Mouse (Mus musculus): Measurements from ENCODE around the gene Gm28048. TPM values are rescaled to one million over a fixed set of nuclear protein-coding genes. Genes with fewer than 3 reads are reported as not detected.

Gene Gm28048
- total RNA-seq, 2 experiments from 2014 or later: 1.7 to 2.3 TPM

GRCm38 (mm10) chr11:22891876-22892275, 90.0 kb downstream of the Gm28048 start:
- DNase-seq (ENCODE audit: low spot score): no peak

GRCm38 (mm10) chr11:22891242-22891641, 90.6 kb downstream of the Gm28048 start:
- no peak for DNase-seq (ENCODE audit: low spot score)

- DNase-seq (ENCODE audit: low spot score): no peak
Measured at GRCm38 (mm10) chr11:22889224-22889623, 92.7 kb downstream of the Gm28048 start.

DNA sequence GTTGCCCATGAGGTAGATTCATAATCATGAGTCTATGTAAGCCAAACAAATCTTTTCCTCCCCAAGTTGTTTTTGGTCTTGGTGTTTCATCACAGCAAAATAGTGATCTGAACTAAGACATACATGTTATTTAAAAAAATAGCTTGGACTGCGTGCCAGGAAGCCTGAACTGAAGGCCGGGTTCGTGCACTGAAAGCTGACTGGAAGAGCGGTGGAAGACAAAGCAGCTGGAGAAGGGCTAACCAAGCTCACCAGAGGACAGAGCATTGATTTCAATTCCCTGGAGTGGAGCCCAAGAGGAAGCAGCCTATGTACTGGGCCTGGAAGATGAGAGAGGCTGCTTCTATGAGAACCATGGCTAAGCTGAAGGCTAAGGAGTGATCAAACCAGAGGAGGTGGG, 94.9 kb downstream of the Gm28048 start:
- DNase-seq (ENCODE audit: low spot score): no peak

- no peak for DNase-seq (ENCODE audit: low spot score)
Measured at GRCm38 (mm10) chr11:22885350-22885749, 96.5 kb downstream of the Gm28048 start.

DNA sequence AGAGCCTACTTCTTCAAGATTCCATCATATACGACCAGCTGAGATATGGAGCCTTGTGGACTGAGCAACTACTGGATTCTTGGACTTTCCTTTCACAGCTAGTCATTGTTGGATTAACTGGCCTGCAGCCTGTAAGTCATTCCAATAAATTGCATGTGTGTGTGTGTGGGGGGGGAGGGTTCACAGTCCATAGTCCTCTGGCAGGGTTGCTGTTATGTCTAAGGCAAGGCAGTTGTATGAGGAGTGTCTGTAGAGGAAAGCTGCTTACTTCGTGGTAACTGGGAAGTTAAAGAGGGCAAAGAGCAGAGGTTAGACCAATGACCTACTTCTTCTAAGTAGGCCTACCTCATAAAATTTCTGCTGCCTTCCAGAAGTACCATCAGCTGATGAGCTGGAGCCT, 98.2 kb downstream of the Gm28048 start:
- DNase-seq (ENCODE audit: low spot score): no peak

GRCm38 (mm10) chr11:22882926-22883325, 99.0 kb downstream of the Gm28048 start:
- DNase-seq (ENCODE audit: low spot score): no peak

GRCm38 (mm10) chr11:22880383-22881172, 101.3 kb downstream of the Gm28048 start:
- no peak for DNase-seq (ENCODE audit: low spot score)

DNA sequence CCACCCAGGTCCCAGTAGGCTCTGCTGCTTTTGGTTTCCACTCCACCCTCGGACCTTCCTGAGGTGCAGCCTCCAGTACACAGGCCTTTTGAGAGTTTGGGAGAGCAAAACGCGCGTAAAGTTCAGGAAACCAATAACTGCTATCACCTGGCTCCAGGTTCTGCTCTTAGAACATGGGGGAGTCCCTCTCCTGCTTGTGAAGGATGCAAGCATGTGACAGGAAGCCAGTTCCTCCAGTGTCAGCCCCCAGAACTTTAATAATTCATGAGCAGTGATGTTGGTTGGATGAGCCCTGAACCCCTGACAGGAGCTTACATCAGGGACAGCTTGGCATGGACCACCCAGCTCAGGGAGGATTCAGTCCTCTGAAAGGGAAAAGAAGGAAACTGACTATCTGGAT, 102.2 kb downstream of the Gm28048 start:
- no peak for DNase-seq (ENCODE audit: low spot score)

- no peak for DNase-seq (ENCODE audit: low spot score)
Measured at GRCm38 (mm10) chr11:22876680-22877330, 105.1 kb downstream of the Gm28048 start.

DNA sequence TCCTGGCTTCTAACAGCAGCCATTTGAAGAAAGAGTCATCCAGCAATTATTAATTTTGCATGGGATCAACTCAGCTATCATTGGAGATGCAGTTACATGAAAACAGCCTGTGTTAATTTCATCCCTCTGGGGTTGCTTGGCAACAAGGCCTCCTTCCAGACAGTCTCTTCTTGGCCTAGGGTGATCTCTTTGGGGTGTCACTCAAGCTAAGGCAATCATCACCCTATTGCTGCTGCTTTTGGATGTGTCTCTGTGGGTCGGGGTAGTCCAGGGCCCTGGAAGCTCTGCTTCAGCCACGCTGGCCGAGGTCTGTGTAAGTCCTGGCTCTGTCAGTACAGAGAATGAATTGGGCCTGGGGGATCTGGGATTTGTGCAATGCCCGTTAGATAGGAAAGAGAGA, 106.6 kb downstream of the Gm28048 start:
- DNase-seq (ENCODE audit: low spot score): no peak

- no peak for DNase-seq (ENCODE audit: low spot score)
Measured at GRCm38 (mm10) chr11:22874747-22875146, 107.1 kb downstream of the Gm28048 start.

GRCm38 (mm10) chr11:22873383-22873782, 108.5 kb downstream of the Gm28048 start:
- no peak for DNase-seq (ENCODE audit: low spot score)

DNA sequence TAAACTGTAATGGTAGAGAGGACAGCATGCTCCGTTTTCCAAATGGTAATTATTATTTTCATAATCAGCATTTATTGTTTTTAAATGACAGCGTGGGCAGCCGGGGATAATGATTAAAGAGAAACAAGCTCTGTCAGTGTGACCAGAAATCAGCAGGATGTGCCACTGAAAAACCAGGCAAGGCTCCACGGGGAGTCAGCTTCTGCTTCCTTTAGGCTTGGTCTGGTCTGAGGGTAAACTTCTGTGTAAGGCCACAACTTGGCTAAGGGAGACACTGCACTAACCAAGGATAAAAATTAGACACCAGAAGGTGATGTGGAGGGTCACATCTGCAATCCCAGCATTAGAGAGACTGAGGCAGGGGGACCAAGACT, 109.6 kb downstream of the Gm28048 start:
- DNase-seq (ENCODE audit: low spot score): no peak

DNA sequence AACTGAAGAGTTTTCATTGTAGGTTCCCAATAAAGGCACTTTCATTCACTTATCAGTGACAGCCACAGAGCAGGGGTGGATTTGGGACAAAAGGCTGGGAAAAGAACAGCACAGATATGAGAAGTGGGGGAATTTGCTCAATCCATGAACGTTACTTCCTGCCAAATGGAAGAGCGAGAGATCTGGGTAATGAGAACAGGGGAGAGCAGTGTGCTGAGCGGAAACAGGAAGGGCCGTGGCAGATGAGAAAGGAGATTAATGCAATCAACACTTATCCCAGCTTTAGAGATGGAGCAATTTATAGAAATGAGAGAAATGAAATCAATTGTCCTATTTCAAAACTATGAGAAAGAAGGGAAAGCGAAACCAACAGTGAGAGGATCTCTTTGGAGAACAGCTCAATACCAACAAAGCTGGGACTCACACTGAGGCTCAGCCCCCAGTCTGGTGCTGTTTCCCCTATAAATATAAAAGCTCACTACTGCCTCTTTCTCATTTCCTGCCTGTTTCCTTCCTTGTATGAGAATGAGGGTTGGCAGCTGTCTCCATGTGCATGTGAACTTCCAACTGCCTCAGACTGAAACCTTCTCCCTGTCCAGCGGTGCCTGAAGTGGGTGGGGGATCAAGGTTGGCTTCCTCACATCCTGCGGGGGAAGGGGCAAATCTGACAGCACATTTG, 110.1 kb downstream of the Gm28048 start:
- no peak for DNase-seq (ENCODE audit: low spot score)

GRCm38 (mm10) chr11:22868582-22868981, 113.3 kb downstream of the Gm28048 start:
- no peak for DNase-seq (ENCODE audit: low spot score)

GRCm38 (mm10) chr11:22867691-22868090, 114.2 kb downstream of the Gm28048 start:
- no peak for DNase-seq (ENCODE audit: low spot score)

GRCm38 (mm10) chr11:22865635-22866246, 116.1 kb downstream of the Gm28048 start:
- no peak for DNase-seq (ENCODE audit: low spot score)

DNA sequence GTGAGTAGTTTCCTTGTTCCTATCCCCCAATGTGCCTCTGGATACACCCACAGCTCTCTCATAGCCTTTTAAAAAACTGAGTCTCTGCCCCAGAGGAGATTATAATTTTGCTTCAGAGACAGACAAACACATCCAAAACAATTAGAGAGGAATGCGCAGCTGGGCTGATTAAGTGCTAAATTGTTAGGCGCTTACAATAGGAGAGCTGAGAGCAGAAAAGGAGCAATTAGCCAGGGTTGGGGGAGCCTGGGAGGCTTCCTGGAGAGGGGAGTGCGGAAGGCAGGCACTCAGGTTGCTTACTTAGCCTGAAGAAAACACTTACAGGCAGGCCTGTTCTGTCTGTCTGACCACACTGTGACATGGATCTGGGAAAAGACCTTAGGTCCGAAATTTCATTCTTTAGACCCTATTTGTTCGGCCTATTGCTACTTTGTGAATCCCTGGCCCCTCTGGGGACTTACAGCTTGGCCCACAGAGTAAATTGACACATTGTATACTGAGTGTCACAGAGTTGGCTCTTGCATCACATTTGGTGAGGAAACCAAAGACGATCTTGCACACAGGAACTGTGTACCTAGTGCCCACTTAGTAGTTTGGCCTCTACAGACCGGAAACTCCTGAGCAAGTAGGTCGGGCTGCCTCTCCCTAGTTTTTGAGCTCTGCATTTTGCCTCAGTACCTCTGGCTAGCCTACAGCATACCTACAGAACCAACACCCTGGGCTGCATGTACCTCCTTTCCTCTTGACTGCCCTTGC, 117.4 kb downstream of the Gm28048 start:
- no peak for DNase-seq (ENCODE audit: low spot score)

- DNase-seq (ENCODE audit: low spot score): no peak
Measured at GRCm38 (mm10) chr11:22863581-22863980, 118.3 kb downstream of the Gm28048 start.

GRCm38 (mm10) chr11:22861315-22861714, 120.6 kb downstream of the Gm28048 start:
- DNase-seq (ENCODE audit: low spot score): no peak

Data from gastrocnemius, adult 18-20 months (tissue).